Mouse (Mus musculus) cerebral cortex, adult 2 months (tissue): Measurements from ENCODE around the gene Slc19a3.

ENCODE experiments used
- WGBS: fragments of 180-500 bp; shearing (Covaris S2); methylation state at CpG from one replicate; pipeline ENCODE4 v1.1.7; 2018; 5-methylcytosine and 5-hydroxymethylcytosine counted together

Gene Slc19a3

GRCm38 (mm10) chr1:83038109-83038672 is at the start of gene Slc19a3:
Slc19a3 (minus strand) TSS chr1:83038448.
- WGBS: 1% methylated on average over 25 of the region's 25 CpGs

- WGBS: 94% methylated on average over 2 of the region's 2 CpGs
Measured at GRCm38 (mm10) chr1:83084790-83085189, 46.5 kb upstream of the Slc19a3 start.

GRCm38 (mm10) chr1:83077016-83077415 is 38.8 kb upstream of the Slc19a3 start:
- WGBS: 57% methylated on average over 6 of the region's 6 CpGs

GRCm38 (mm10) chr1:83076190-83076917 is 38.1 kb upstream of the Slc19a3 start:
- 37% methylated on average over 11 of the region's 11 CpGs for WGBS

GRCm38 (mm10) chr1:83075526-83076189 is 37.4 kb upstream of the Slc19a3 start:
- WGBS: 32% methylated on average over 15 of the region's 15 CpGs

- 48% methylated on average over 10 of the region's 10 CpGs for WGBS
Measured at GRCm38 (mm10) chr1:83067205-83067604, 29.0 kb upstream of the Slc19a3 start.

GRCm38 (mm10) chr1:83066577-83066976 is 28.3 kb upstream of the Slc19a3 start:
- WGBS: 51% methylated on average over 4 of the region's 4 CpGs

GRCm38 (mm10) chr1:83064851-83065250 is 26.6 kb upstream of the Slc19a3 start:
- 19% methylated on average over 3 of the region's 3 CpGs for WGBS

- WGBS: 81% methylated on average over 4 of the region's 4 CpGs
Measured at GRCm38 (mm10) chr1:83060643-83061042, 22.4 kb upstream of the Slc19a3 start, which contains the start of gene Krtap28-13. Krtap28-13 (plus strand) TSS chr1:83060930.

- 84% methylated on average over 9 of the region's 9 CpGs for WGBS
Measured at GRCm38 (mm10) chr1:83059278-83059677, 21.0 kb upstream of the Slc19a3 start, which contains the start of gene A030005K14Rik. A030005K14Rik (minus strand) TSS chr1:83059378.

GRCm38 (mm10) chr1:83058481-83058880 is 20.2 kb upstream of the Slc19a3 start:
- WGBS: 94% methylated on average over 1 of the region's 1 CpGs

- WGBS: 82% methylated on average over 5 of the region's 5 CpGs
Measured at GRCm38 (mm10) chr1:83044882-83045427, 6.7 kb upstream of the Slc19a3 start, which contains the start of gene Gm47969. Gm47969 (plus strand) TSS chr1:83044932.

- 91% methylated on average over 2 of the region's 2 CpGs for WGBS
Measured at GRCm38 (mm10) chr1:83042380-83042779, 4.1 kb upstream of the Slc19a3 start, which contains the start of gene Krtap28-10. Krtap28-10 (minus strand) TSS chr1:83042480.

- 74% methylated on average over 4 of the region's 4 CpGs for WGBS
Measured at GRCm38 (mm10) chr1:83039080-83039479, 832 bp upstream of the Slc19a3 start.

GRCm38 (mm10) chr1:83036892-83037667 is 1.2 kb downstream of the Slc19a3 start:
- 61% methylated on average over 11 of the region's 11 CpGs for WGBS

GRCm38 (mm10) chr1:83034509-83034908 is 3.7 kb downstream of the Slc19a3 start:
- 72% methylated on average over 5 of the region's 5 CpGs for WGBS

- 79% methylated on average over 6 of the region's 6 CpGs for WGBS
Measured at GRCm38 (mm10) chr1:83032508-83032907, 5.7 kb downstream of the Slc19a3 start.

- WGBS: 57% methylated on average over 1 of the region's 1 CpGs
Measured at GRCm38 (mm10) chr1:83031950-83032349, 6.3 kb downstream of the Slc19a3 start.

- 70% methylated on average over 1 of the region's 1 CpGs for WGBS
Measured at GRCm38 (mm10) chr1:83016556-83016955, 21.7 kb downstream of the Slc19a3 start.

- WGBS: 66% methylated on average over 10 of the region's 10 CpGs
Measured at GRCm38 (mm10) chr1:83015329-83015879, 22.8 kb downstream of the Slc19a3 start.

- 97% methylated on average over 3 of the region's 3 CpGs for WGBS
Measured at GRCm38 (mm10) chr1:83014477-83014876, 23.8 kb downstream of the Slc19a3 start.
